Mouse (Mus musculus): ENCODE measurements around the gene Wdr63. TPM values are rescaled to one million over a fixed set of nuclear protein-coding genes. Genes with fewer than 3 reads are reported as not detected.

The Wdr63 gene
- polyA plus RNA-seq, 1 experiment: not detected

DNA sequence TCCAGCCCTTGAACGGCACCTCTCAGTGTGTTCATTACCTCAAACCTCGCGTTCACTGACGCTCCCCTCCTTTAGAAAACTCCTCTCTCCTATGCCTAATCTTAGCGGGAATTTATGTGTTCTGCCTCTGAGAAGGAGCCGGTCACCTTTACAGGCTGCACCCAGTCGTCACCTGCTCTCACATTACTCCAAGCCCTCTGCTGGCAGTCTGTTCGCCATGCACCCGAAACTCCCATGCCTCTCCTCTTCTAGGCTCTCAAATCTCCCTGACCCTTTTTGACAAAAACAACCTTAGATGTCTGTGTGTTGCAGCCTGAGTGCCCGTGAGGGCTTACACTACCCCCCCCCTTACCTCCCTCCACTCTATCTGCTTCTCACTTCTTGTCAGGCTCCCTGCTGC, 28.5 kb upstream of the Wdr63 start:
- TF ChIP-seq GATA1 (IDR thresholded peaks at IDR 0.05; ENCODE audit: low read length): no peak

DNA sequence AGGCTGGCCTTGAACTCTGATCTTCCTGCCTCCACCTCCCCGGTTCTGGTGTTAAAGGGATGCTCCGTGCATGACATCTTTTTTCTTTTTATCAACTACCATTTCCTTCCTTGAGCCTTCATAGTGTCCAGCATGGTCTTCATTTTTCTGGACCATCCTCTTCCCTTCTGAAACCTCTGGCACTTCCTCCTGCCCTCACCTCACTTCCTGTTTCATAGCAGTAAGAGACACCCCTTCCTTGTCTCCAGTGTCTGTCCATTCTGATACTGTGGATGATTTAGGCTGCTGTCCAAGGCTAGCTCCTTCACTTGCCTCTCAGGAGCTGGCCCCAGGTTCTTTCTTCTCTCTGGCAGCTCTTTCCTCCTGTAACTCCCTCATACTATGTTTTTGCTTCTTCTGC, 27.5 kb upstream of the Wdr63 start:
- no peak for TF ChIP-seq GATA1 (IDR thresholded peaks at IDR 0.05; ENCODE audit: low read length)

GRCm38 (mm10) chr3:146134834-146135233, 26.9 kb upstream of the Wdr63 start:
- no peak for TF ChIP-seq GATA1 (IDR thresholded peaks at IDR 0.05; ENCODE audit: low read length)

- no peak for TF ChIP-seq GATA1 (IDR thresholded peaks at IDR 0.05; ENCODE audit: low read length)
These were observed 19.3 kb upstream of the Wdr63 start for GRCm38 (mm10) chr3:146127205-146127604.

- no peak for TF ChIP-seq GATA1 (IDR thresholded peaks at IDR 0.05; ENCODE audit: low read length)
These were observed 15.5 kb upstream of the Wdr63 start for GRCm38 (mm10) chr3:146123464-146123825.

DNA sequence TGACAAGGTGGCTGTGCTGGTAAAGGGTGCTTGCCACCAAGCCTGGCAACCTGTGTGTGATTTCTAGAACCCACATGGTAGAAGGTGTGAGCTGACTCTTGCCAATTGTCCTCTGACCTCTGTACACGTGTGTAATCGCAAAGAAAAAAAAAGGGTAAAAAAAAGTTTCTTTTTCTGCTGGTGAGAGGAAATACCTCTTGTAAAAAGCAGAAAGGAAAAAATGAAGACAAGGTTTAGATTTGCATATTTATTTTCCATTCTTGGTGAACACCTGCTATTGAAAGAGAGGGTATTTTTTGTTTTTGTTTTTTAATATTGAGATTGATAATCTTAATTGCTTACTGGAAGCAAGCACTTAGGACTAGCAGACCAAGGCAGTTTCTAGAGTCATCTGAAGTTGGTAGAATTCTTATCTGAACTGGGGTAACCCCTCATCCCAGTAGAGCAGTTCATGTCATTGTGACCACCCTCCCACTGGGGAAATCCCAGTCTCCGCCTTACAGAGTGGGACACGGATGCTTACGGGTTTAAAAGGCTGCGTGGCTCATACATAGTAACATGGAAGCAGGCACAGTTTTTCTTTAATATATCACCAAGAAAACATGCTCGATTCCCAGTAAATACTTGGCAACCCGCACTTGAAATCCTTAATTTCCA, 15.0 kb upstream of the Wdr63 start:
- TF ChIP-seq GATA1 (IDR thresholded peaks at IDR 0.05; ENCODE audit: low read length): no peak

DNA sequence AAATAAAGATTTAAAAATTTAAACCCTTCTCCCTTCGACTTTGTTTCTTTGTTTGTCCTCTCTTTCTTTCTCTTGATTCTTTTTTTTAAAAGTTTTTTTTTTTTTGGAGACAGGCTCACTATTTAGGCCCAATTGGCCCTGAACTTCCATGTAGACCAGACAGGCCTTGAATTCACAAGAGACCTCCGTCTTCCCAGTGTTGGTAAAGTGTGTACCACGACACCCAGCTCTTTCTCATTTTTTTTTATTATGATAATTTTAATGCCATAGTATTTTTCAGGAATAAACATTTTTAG, 14.1 kb upstream of the Wdr63 start:
- no peak for TF ChIP-seq GATA1 (IDR thresholded peaks at IDR 0.05; ENCODE audit: low read length)

GRCm38 (mm10) chr3:146121310-146122124, 13.6 kb upstream of the Wdr63 start:
- no peak for TF ChIP-seq GATA1 (IDR thresholded peaks at IDR 0.05; ENCODE audit: low read length)

DNA sequence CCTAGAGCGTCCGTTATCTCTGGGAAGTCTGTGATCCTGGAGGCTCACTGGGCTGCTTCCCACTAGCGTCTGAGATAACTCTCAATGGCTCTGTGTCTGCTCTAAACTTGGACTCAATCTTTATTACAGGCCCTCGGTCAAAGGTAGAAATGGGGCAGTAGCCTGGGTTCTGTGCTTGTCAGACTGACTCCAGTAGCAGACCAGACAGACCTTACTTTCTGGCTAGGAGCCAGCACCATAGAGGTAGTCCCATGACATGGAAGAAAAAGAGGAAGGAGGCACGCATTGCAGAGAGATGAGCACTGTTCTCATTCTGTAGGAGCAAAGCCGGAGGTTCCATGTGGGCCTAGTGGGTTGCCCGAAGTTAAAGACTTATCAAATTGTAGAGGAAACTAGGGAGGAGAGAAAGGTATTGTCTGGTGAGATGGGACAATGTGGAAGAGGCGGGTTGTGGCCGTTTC, 10.1 kb upstream of the Wdr63 start:
- TF ChIP-seq GATA1 (IDR thresholded peaks at IDR 0.05; ENCODE audit: low read length): no peak

DNA sequence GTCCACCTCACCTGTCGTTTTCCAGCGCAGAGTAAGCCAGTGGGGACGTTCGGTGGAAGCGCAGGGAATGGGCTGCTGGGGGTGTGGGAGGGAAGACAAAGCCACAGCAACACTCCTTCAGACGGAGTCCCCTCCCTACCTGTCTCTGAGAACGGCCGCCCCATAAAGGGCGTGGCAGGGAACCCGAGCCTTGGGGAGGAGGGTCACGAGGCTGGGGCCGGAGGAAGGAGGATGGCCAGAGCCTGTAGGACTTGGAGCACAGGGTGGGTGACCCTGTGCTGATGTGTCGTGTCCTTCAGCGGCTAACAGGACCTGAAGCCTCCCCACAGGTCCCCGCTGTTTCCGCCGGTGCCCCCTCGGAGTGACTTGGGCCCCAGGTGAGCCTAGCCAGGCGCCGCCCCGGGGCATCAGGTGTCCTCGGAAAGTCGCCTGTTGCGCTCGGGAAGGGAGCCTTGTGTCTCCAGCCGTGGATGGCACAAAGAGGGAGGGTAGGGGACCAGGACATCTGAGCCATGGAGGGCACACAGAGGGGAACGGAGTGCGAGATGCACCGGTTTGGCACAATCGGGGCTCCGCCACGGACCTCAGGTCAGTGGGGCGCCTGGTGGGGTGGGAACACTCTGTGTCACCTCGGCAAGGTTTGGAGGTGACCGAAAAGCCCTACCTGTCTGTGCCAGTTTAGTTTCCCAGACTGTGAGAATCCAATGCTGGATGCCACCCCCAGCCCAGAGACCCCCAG, 9.5 kb upstream of the Wdr63 start, which contains the start of gene Mcoln3:
Gene Mcoln3 (plus strand): TSS at position 193 of the 739 bp plus-strand sequence.
- TF ChIP-seq GATA1 (IDR thresholded peaks at IDR 0.05; ENCODE audit: low read length): no peak

- no peak for TF ChIP-seq GATA1 (IDR thresholded peaks at IDR 0.05; ENCODE audit: low read length)
These were observed 3.0 kb upstream of the Wdr63 start for GRCm38 (mm10) chr3:146110916-146111315.

GRCm38 (mm10) chr3:146110358-146110757, 2.4 kb upstream of the Wdr63 start:
- TF ChIP-seq GATA1 (IDR thresholded peaks at IDR 0.05; ENCODE audit: low read length): no peak

GRCm38 (mm10) chr3:146108945-146109344, 1.0 kb upstream of the Wdr63 start:
- TF ChIP-seq GATA1 (IDR thresholded peaks at IDR 0.05; ENCODE audit: low read length): no peak

- TF ChIP-seq GATA1 (IDR thresholded peaks at IDR 0.05; ENCODE audit: low read length): no peak
These were observed 647 bp downstream of the Wdr63 start for GRCm38 (mm10) chr3:146107116-146107849.

DNA sequence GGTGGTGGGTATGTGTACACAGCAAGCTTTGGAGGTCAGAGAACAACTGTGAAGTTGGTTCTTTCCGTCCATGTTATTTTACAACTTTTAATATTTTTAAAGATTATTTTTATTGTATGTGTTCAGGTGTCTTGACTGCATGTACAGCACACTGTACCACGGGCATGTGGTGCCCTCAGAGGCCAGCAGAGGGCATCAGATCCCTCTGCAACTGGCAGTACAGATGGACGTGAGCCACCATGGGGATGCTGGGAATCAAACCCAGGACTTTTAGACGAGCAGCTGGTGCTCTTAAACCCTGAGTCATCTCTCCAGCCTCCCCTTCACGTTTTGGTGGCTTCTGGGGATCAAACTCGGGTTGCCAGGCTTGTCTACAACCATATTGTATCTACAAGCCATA, 5.9 kb downstream of the Wdr63 start:
- no peak for TF ChIP-seq GATA1 (IDR thresholded peaks at IDR 0.05; ENCODE audit: low read length)

- no peak for TF ChIP-seq GATA1 (IDR thresholded peaks at IDR 0.05; ENCODE audit: low read length)
These were observed 8.0 kb downstream of the Wdr63 start for GRCm38 (mm10) chr3:146099925-146100324.
